Mouse (Mus musculus) midbrain, embryonic 16.5 days (tissue): Measurements from ENCODE around the gene Impdh2. TPM values are rescaled to one million over a fixed set of nuclear protein-coding genes. Genes with fewer than 3 reads are reported as not detected.
"Not testable (repeated sequence)": the region's sequence is repeated elsewhere in the genome, so short reads cannot be mapped to it uniquely, and the experiment has no call there.

ENCODE experiments used
- ATAC-seq: fragments of 200-750 bp; cut with Nextera tagmentation; 2 replicates; pipeline ENCODE4 v1.8.0; 2017; ENCODE audit warnings: moderate TSS enrichment
- H3K27ac ChIP-seq: fragments of 300-500 bp; sonication (generic); 2 replicates; pipeline ENCODE4 v1.5.1; 2014; ENCODE audit warnings: mild to moderate bottlenecking, low read length, mixed read lengths
- H3K27me3 ChIP-seq: fragments of 300-500 bp; sonication (generic); 2 replicates; pipeline ENCODE4 v1.6.1; 2014; ENCODE audit warnings: low read depth, low read length, mixed read lengths; ENCODE audit not compliant: control insufficient read depth, insufficient read depth
- H3K36me3 ChIP-seq: fragments of 300-500 bp; sonication (generic); 2 replicates; pipeline ENCODE4 v1.6.1; 2014; ENCODE audit warnings: mild to moderate bottlenecking, low read length, moderate library complexity, mixed read lengths; ENCODE audit not compliant: control insufficient read depth, insufficient read depth
- H3K4me1 ChIP-seq: fragments of 300-500 bp; sonication (generic); 2 replicates; pipeline ENCODE4 v1.6.1; 2014; ENCODE audit warnings: mild to moderate bottlenecking, low read length, mixed read lengths; ENCODE audit not compliant: control insufficient read depth, insufficient read depth
- H3K4me2 ChIP-seq: fragments of 300-500 bp; sonication (generic); 2 replicates; pipeline ENCODE4 v1.6.1; 2014; ENCODE audit warnings: mild to moderate bottlenecking, low read length, mixed read lengths
- H3K4me3 ChIP-seq: fragments of 300-500 bp; sonication (generic); 2 replicates; pipeline ENCODE4 v1.5.1; 2014; ENCODE audit warnings: low read depth, mild to moderate bottlenecking, low read length, moderate library complexity, mixed read lengths
- H3K9ac ChIP-seq: fragments of 300-500 bp; sonication (generic); 2 replicates; pipeline ENCODE4 v1.6.1; 2014; ENCODE audit warnings: low read depth, low read length, mixed read lengths
- H3K9me3 ChIP-seq: fragments of 300-500 bp; sonication (generic); replicated peaks from 2 replicates; pipeline ENCODE4 v1.6.1; 2014; ENCODE audit warnings: mild to moderate bottlenecking, low read length, mixed read lengths; ENCODE audit not compliant: control insufficient read depth, poor library complexity, severe bottlenecking
- WGBS: fragments of 180-500 bp; shearing (Covaris S2); extraction: QIAGEN DNeasy Blood & Tissue Kit; methylation state at CpG from one replicate; pipeline ENCODE4 v1.1.7; 2014; 5-methylcytosine and 5-hydroxymethylcytosine counted together
- polyA plus RNA-seq: library from polyadenylated mRNA; unstranded; fragments of >200 nt; fragmentation: Nextera tagmentation; extraction: Ambion mirVana; gene quantifications from 2 replicates; pipeline ENCODE4 v1.2.1, GENCODE M21; 2015

The Impdh2 gene
- polyA plus RNA-seq, 1 experiment from 2014 or later: 92.7 TPM

DNA sequence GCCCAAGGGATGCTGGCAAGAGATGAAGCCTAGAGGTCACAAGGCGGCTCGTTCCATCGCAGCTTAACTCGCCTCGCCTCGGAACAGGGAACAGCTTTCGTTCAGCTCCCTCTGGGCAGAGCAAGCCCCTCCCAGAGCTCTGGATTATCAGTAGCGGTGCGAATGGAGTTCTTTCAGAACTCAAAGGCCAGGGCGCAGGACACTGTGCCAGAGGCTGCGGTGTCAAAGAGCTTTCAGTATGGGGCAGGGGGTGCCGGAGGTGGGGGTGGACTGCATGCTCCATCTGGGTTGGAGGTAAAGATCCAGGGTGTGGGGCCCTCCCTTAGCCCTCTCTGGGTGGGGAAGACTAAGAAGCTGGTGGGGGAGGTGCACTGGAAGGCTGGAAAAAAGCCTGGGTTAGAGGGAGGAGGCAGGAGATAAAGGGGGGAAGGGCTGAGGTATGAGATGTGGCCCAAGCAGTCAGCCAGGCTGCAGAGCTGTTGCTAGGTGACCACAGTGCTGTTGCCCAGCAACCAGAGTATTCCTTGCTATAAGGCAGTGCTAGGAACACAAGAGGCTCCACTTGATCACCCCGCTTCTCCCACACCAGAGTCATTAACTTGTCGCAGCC, 27.6 kb downstream of the Impdh2 start:
- ATAC-seq: peak; percentile 98
- peak overlapping the region; percentile 57 for H3K4me2 ChIP-seq
- H3K4me1 ChIP-seq: peaks cover 33% of the 10 kb centered on the region
- H3K4me3 ChIP-seq: peak overlapping the region; percentile 25; the same call in 1 of the 2 replicates
- H3K27me3 ChIP-seq: no peaks in the 10 kb centered on the region
- WGBS: 2% methylated on average over 14 of the region's 14 CpGs
- H3K9me3 ChIP-seq: no peaks in the 10 kb centered on the region
- H3K9ac ChIP-seq: peak overlapping the region; percentile 52
- H3K36me3 ChIP-seq: no peaks in the 10 kb centered on the region
- H3K27ac ChIP-seq: peak overlapping the region; percentile 98

GRCm38 (mm10) chr9:108589229-108589628, 29.1 kb downstream of the Impdh2 start:
- no peak overlapping the region for H3K4me2 ChIP-seq
- ATAC-seq: no peak

GRCm38 (mm10) chr9:108591462-108591861, 31.4 kb downstream of the Impdh2 start:
- no peak overlapping the region for H3K9ac ChIP-seq
- 81% methylated on average over 4 of the region's 4 CpGs for WGBS
- H3K4me3 ChIP-seq: no peak overlapping the region
- H3K4me2 ChIP-seq: no peak overlapping the region
- H3K27me3 ChIP-seq: no peaks in the 10 kb centered on the region
- no peaks in the 10 kb centered on the region for H3K9me3 ChIP-seq
- peaks cover 37% of the 10 kb centered on the region for H3K4me1 ChIP-seq
- H3K36me3 ChIP-seq: no peaks in the 10 kb centered on the region
- no peak for ATAC-seq
- H3K27ac ChIP-seq: no peak overlapping the region

More at GRCm38 (mm10) chr9:108589229-108589628, 29.1 kb downstream of the Impdh2 start:
- H3K36me3 ChIP-seq: no peaks in the 10 kb centered on the region
- no peaks in the 10 kb centered on the region for H3K9me3 ChIP-seq
- H3K27me3 ChIP-seq: no peaks in the 10 kb centered on the region
- 65% methylated on average over 5 of the region's 5 CpGs for WGBS
- peak overlapping the region; percentile 98 for H3K27ac ChIP-seq
- H3K4me1 ChIP-seq: peaks cover 33% of the 10 kb centered on the region
- H3K9ac ChIP-seq: no peak overlapping the region
- H3K4me3 ChIP-seq: no peak overlapping the region

GRCm38 (mm10) chr9:108594354-108594753, 34.3 kb downstream of the Impdh2 start:
- Histone ChIP-seq H3K4me2 (no peak overlapping the region), H3K36me3 (no peaks in the 10 kb centered on the region), H3K27me3 (no peaks in the 10 kb centered on the region), H3K9ac (no peak overlapping the region), H3K4me1 (peaks cover 18% of the 10 kb centered on the region), H3K4me3 (no peak overlapping the region), H3K27ac (no peak overlapping the region), H3K9me3 (no peaks in the 10 kb centered on the region)
- 92% methylated on average over 3 of the region's 3 CpGs for WGBS
- no peak for ATAC-seq

- WGBS: 2% methylated on average over 67 of the region's 69 CpGs
- no peaks in the 10 kb centered on the region for H3K9me3 ChIP-seq
- H3K4me2 ChIP-seq: peak within 1 kb of the TSS; percentile 94
- peak; percentile 89 for ATAC-seq
- H3K27me3 ChIP-seq: no peaks in the 10 kb centered on the region
- H3K36me3 ChIP-seq: no peaks in the 10 kb centered on the region
- H3K9ac ChIP-seq: peak within 1 kb of the TSS; percentile 86
- peak within 1 kb of the TSS; percentile 78 for H3K4me3 ChIP-seq
- H3K4me1 ChIP-seq: peaks cover 16% of the 10 kb centered on the region
- peak within 1 kb of the TSS; percentile 84 for H3K27ac ChIP-seq
Observed at GRCm38 (mm10) chr9:108596998-108597764, 37.1 kb downstream of the Impdh2 start, which contains the start of gene P4htm. Gene P4htm, minus strand, starts transcription at chr9:108597667.

GRCm38 (mm10) chr9:108599021-108599566, 39.0 kb downstream of the Impdh2 start:
- Histone ChIP-seq H3K36me3 (peaks cover 6% of the 10 kb centered on the region), H3K9ac (no peak overlapping the region), H3K27ac (no peak overlapping the region), H3K27me3 (no peaks in the 10 kb centered on the region), H3K4me3 (no peak overlapping the region), H3K4me2 (no peak overlapping the region), H3K4me1 (peaks cover 16% of the 10 kb centered on the region), H3K9me3 (no peaks in the 10 kb centered on the region)
- ATAC-seq: no peak
- WGBS: 83% methylated on average over 4 of the region's 4 CpGs

GRCm38 (mm10) chr9:108600011-108600410, 39.9 kb downstream of the Impdh2 start:
- Histone ChIP-seq H3K27ac (no peak overlapping the region), H3K36me3 (peaks cover 10% of the 10 kb centered on the region), H3K4me2 (no peak overlapping the region), H3K4me3 (no peak overlapping the region), H3K27me3 (no peaks in the 10 kb centered on the region), H3K4me1 (peaks cover 16% of the 10 kb centered on the region), H3K9ac (no peak overlapping the region), H3K9me3 (no peaks in the 10 kb centered on the region)
- 49% methylated on average over 2 of the region's 2 CpGs for WGBS
- no peak for ATAC-seq

DNA sequence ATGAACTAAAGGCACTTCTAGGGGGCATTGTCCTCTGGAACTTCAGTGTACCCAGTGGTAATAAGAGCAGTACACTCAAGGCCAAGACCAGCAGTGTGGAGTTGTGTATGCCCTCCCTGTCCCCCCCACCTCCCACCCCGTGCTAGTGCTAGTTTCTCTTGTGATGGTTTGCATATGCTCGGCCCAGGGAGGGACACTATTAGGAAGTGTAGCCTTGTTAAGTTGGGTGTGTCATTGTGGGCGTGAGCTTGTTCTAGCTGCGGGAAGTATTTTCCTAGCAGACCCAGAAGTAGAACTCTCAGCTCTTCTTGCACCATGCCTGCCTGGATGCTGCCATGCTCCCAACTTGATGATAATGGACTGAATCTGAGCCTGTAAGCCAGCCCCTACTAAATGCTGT, 41.9 kb downstream of the Impdh2 start:
- no peak overlapping the region for H3K27ac ChIP-seq
- H3K4me1 ChIP-seq: peaks cover 4% of the 10 kb centered on the region
- H3K36me3 ChIP-seq: peaks cover 14% of the 10 kb centered on the region
- H3K27me3 ChIP-seq: no peaks in the 10 kb centered on the region
- H3K9me3 ChIP-seq: no peaks in the 10 kb centered on the region
- WGBS: 85% methylated on average over 4 of the region's 4 CpGs
- no peak overlapping the region for H3K4me2 ChIP-seq
- no peak for ATAC-seq
- H3K9ac ChIP-seq: no peak overlapping the region
- H3K4me3 ChIP-seq: no peak overlapping the region

- H3K27ac ChIP-seq, H3K27me3 ChIP-seq, H3K4me2 ChIP-seq, H3K9me3 ChIP-seq, H3K4me1 ChIP-seq, H3K9ac ChIP-seq, ATAC-seq, H3K4me3 ChIP-seq: not testable (repeated sequence)
- WGBS: 95% methylated on average over 5 of the region's 5 CpGs
- peaks cover 48% of the 10 kb centered on the region for H3K36me3 ChIP-seq
Observed at GRCm38 (mm10) chr9:108607929-108608328, 47.8 kb downstream of the Impdh2 start.
